Mouse (Mus musculus) embryonic facial prominence, embryonic 15.5 days (tissue): ENCODE measurements around the gene Rbp3. TPM values are rescaled to one million over a fixed set of nuclear protein-coding genes. Genes with fewer than 3 reads are reported as not detected.

ENCODE experiments used
- ATAC-seq: fragments of 200-750 bp; cut with Nextera tagmentation; 2 replicates; pipeline ENCODE4 v1.8.0; 2017; ENCODE audit warnings: low read depth, moderate TSS enrichment; ENCODE audit not compliant: insufficient number of reproducible peaks, low FRiP score, low TSS enrichment
- H3K27ac ChIP-seq: fragments of 300-500 bp; sonication (generic); replicated peaks from 2 replicates; pipeline ENCODE4 v1.5.1; 2015; ENCODE audit warnings: mild to moderate bottlenecking, inconsistent platforms
- H3K27me3 ChIP-seq: fragments of 300-500 bp; sonication (generic); 2 replicates; pipeline ENCODE4 v1.6.1; 2015; ENCODE audit warnings: inconsistent platforms
- H3K36me3 ChIP-seq: fragments of 300-500 bp; sonication (generic); 2 replicates; pipeline ENCODE4 v1.6.1; 2015; ENCODE audit warnings: mild to moderate bottlenecking, inconsistent platforms
- H3K4me1 ChIP-seq: fragments of 300-500 bp; sonication (generic); 2 replicates; pipeline ENCODE4 v1.6.1; 2015; ENCODE audit warnings: inconsistent platforms
- H3K4me2 ChIP-seq: fragments of 300-500 bp; sonication (generic); replicated peaks from 2 replicates; pipeline ENCODE4 v1.6.1; 2015; ENCODE audit warnings: mild to moderate bottlenecking, inconsistent platforms
- H3K4me3 ChIP-seq: fragments of 300-500 bp; sonication (generic); replicated peaks from 2 replicates; pipeline ENCODE4 v1.5.1; 2015; ENCODE audit warnings: mild to moderate bottlenecking, inconsistent platforms
- H3K9ac ChIP-seq: fragments of 300-500 bp; sonication (generic); 2 replicates; pipeline ENCODE4 v1.6.1; 2015; ENCODE audit warnings: inconsistent platforms
- H3K9me3 ChIP-seq: fragments of 300-500 bp; sonication (generic); replicated peaks from 2 replicates; pipeline ENCODE4 v1.6.1; 2016; ENCODE audit warnings: inconsistent platforms
- WGBS: fragments of 180-500 bp; shearing (Covaris S2); methylation state at CpG from one replicate; pipeline ENCODE4 v1.1.7; 2015; 5-methylcytosine and 5-hydroxymethylcytosine counted together
- polyA plus RNA-seq: library from polyadenylated mRNA; unstranded; fragments of >200 nt; fragmentation: Nextera tagmentation; extraction: Ambion mirVana; gene quantifications from 2 replicates; pipeline ENCODE4 v1.2.1, GENCODE M21; 2015

Gene Rbp3
- polyA plus RNA-seq, 1 experiment from 2014 or later, result not detected

DNA sequence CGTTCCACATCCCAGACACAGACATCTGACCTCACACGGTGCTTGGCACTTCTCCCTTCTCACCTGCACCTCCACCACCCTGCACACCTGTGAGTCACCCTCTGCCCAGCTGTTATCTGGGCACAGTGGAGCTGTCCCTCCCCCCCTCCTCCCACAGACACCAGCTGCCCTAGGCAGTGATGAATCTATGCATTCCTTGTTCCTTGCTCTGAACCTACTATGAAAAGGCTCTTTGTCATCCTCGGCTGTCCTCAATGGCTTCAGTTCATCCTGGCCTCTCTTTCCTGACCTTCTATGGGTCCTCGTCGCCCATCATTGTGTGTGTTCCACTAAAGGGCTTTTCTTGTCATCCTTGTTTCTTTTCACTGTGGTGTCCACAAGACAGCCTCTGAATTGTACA, 20.9 kb downstream of the Rbp3 start:
- no peak for ATAC-seq
- Histone ChIP-seq H3K36me3 (no peaks in the 10 kb centered on the region), H3K9me3 (no peaks in the 10 kb centered on the region), H3K4me3 (no peak overlapping the region), H3K4me1 (peaks cover 8% of the 10 kb centered on the region), H3K4me2 (no peak overlapping the region), H3K9ac (no peak overlapping the region), H3K27ac (no peak overlapping the region), H3K27me3 (peaks cover 8% of the 10 kb centered on the region; the same call in 1 of the 2 replicates)
- 35% methylated on average over 5 of the region's 5 CpGs for WGBS

DNA sequence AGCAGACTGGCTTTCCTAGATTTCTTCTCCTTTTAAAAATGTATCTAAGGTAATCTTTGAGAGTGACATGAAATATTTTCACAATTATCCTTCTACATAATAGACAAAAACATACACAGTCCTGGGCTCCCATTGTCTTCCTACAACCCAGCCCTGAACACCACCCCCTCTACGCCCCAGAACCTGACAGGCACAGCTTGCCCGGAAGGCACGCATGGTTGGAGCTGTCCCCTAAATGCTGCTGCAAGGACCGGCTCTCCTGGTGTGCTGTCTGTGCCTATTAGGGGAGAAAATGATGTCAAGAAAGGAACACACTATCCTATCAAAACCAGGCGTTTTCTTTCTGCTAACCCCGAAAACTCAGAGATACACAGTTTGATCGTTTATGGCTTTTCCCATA, 23.9 kb downstream of the Rbp3 start:
- H3K9ac ChIP-seq, result no peak overlapping the region
- ATAC-seq, result no peak
- 12% methylated on average over 7 of the region's 7 CpGs for WGBS
- 0 out of 2 replicates have a peak overlapping the region, but pooled peaks have one; percentile 45 for H3K4me3 ChIP-seq
- no peak overlapping the region for H3K4me2 ChIP-seq
- H3K27me3 ChIP-seq, result peaks cover 8% of the 10 kb centered on the region; the same call in 1 of the 2 replicates
- no peaks in the 10 kb centered on the region for H3K9me3 ChIP-seq
- H3K27ac ChIP-seq, result no peak overlapping the region
- H3K4me1 ChIP-seq, result peaks cover 8% of the 10 kb centered on the region
- H3K36me3 ChIP-seq, result no peaks in the 10 kb centered on the region

DNA sequence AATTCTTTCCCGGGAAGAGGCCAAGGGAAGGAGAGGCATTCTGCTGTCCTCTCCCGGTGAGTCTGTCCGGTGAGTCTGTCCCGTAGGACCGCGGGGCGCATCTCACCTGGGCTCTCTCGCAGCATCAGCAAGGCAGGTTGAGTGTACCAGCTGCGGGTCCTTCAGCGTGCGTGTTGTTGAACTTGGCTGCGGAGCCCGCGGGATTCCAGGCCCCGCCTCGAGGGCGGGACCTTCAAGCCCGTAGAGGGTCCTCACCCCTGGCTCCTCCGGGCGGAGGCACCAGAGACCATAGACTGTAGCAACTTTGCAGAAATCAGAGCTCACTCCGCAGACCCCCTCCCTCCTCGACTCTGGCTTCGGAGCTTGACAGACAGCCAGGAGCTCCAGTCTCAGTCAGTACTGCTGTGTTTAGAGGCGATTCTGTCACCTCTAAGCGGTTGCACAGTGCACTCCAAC, 24.8 kb downstream of the Rbp3 start, which contains the start of gene Zfp488:
Zfp488 (minus strand) TSS at position 161 of the 456 bp plus-strand sequence.
- peak; percentile 47 for ATAC-seq
- H3K27me3 ChIP-seq, result peaks cover 8% of the 10 kb centered on the region; the same call in 1 of the 2 replicates
- H3K4me3 ChIP-seq, result peak within 1 kb of the TSS; percentile 45
- H3K36me3 ChIP-seq, result no peaks in the 10 kb centered on the region
- WGBS, result 2% methylated on average over 25 of the region's 25 CpGs
- H3K9me3 ChIP-seq, result no peaks in the 10 kb centered on the region
- H3K9ac ChIP-seq, result no peak within 1 kb of the TSS
- H3K4me2 ChIP-seq, result peak within 1 kb of the TSS; percentile 75
- peaks cover 8% of the 10 kb centered on the region for H3K4me1 ChIP-seq
- H3K27ac ChIP-seq, result no peak within 1 kb of the TSS

DNA sequence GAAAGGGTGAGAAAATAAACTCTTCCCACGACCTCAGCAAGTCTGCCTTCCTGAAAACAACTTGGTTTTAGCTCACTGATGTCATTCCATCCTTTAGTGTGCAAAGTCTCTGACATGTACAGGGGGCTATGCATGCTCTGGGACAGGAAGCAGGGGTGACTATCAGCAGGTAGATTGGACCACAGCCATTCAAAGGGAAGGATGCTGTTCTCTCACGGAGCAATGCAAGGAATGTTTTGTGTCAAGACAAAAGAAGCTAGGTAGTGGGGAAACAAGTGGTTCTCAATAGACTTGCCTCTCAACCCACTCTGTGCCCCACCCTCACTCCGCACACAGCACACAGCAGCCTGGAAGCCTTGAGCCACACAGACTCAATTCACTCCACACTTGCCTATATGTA, 35.4 kb downstream of the Rbp3 start:
- Histone ChIP-seq H3K27me3 (no peaks in the 10 kb centered on the region), H3K36me3 (no peaks in the 10 kb centered on the region), H3K4me1 (no peaks in the 10 kb centered on the region), H3K4me2 (no peak overlapping the region), H3K4me3 (no peak overlapping the region), H3K9ac (no peak overlapping the region), H3K9me3 (no peaks in the 10 kb centered on the region), H3K27ac (no peak overlapping the region)
- WGBS, result 54% methylated on average over 3 of the region's 3 CpGs
- no peak for ATAC-seq

DNA sequence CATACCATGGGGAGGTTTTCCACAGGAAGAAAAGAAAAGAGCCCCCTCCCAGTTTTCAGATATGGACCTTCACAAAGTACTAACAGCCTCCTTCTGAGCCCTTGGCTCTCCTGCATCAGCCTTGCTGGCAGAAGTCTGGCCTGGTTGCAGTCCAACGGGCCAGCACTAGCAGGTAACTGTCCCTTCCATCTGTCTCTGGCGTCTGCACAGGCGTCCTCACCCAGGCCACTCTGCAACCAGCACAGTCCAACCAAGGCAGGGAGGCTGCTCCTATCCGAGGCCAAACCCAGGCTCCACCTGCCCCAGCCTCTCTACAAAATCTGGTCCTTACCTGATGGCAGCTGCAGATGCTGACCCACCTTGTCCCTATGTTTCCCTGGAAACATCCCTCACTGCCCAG, 38.2 kb downstream of the Rbp3 start:
- Histone ChIP-seq H3K27ac (no peak overlapping the region), H3K4me3 (no peak overlapping the region), H3K36me3 (no peaks in the 10 kb centered on the region), H3K27me3 (no peaks in the 10 kb centered on the region), H3K9ac (no peak overlapping the region), H3K9me3 (no peaks in the 10 kb centered on the region), H3K4me2 (no peak overlapping the region), H3K4me1 (no peaks in the 10 kb centered on the region)
- 74% methylated on average over 4 of the region's 4 CpGs for WGBS
- no peak for ATAC-seq

DNA sequence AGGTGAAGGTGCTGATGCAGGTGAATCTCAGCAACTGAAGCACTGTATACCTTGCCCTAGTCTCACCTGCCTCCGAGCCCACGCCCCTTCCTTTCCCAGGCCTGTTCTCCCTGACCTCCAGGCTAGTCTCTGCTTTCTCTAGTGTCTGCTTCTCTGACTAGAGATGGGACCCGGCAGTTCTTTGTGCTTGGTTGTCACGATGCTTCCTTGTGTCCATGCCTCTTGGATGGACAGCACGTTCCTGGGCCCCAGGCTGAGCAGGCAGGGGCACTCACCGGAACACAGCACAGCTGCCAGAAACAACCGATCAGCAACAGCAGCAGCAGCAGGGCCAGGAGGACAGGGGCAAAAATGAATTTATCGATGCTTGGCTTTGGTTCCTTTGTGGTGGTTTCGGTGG, 39.2 kb downstream of the Rbp3 start:
- no peak overlapping the region for H3K9ac ChIP-seq
- no peaks in the 10 kb centered on the region for H3K27me3 ChIP-seq
- no peaks in the 10 kb centered on the region for H3K36me3 ChIP-seq
- no peak overlapping the region for H3K27ac ChIP-seq
- no peak overlapping the region for H3K4me2 ChIP-seq
- H3K4me1 ChIP-seq, result no peaks in the 10 kb centered on the region
- 82% methylated on average over 9 of the region's 9 CpGs for WGBS
- H3K4me3 ChIP-seq, result no peak overlapping the region
- ATAC-seq, result no peak
- no peaks in the 10 kb centered on the region for H3K9me3 ChIP-seq

DNA sequence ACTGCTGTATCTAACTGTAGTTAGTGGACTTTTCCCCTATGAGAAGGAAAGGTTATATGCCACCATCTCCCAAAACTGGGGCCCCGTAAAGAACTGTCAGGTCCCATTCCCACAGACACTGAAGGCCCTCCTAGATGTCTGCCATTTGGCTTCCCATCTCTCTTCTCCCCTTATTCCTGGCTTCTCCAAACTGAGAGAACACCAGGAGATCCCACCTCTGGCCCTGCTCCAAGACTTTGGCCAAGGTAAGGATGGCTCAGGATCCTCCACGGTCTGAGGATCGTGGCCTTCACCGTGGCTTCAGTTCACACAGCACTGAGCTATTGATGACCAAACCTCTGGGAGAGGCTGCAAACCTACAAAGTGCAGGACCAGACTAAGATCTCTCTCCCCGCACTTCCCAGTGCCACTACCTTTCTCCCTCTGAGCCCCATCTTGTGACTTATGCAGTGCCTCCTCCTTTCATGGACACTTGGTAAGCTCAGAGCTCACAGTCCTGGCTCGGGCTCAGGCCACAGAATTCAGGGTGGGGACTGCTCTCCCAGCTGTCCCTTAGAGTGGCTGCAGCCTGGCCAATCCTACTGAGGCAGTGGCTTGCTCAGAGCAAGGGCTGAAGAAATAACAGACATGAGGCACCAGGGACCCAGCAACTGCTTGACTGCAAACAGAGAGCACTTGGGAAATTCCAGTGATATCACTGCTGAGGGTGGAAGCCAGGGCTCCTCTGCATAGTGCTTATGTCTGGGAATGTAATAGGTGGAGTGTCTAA, 39.9 kb downstream of the Rbp3 start:
- H3K27ac ChIP-seq, result no peak overlapping the region
- 86% methylated on average over 6 of the region's 6 CpGs for WGBS
- no peak for ATAC-seq

DNA sequence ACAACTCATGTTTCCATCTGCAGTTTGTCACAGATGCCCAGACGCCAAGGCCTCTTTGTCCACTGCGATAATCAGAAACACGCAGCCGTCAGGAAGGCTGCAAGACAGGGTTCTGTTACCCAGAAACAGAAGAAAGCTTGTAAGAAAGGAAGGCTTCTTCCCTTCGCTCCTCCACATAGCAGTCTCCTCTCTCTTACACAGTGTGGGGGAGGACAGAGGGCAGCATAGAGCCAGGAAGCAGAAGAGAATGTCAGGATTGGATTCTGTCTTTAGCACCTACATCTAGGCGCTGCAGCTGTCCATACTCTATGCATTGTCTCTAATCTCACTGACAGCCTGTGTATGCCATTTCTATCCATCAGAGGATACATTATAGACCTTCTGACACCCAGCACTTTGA, 43.6 kb downstream of the Rbp3 start:
- WGBS, result 35% methylated on average over 6 of the region's 6 CpGs
- Histone ChIP-seq H3K36me3 (no peaks in the 10 kb centered on the region), H3K4me1 (no peaks in the 10 kb centered on the region), H3K4me2 (no peak overlapping the region), H3K4me3 (no peak overlapping the region), H3K9me3 (no peaks in the 10 kb centered on the region), H3K9ac (no peak overlapping the region), H3K27me3 (no peaks in the 10 kb centered on the region), H3K27ac (no peak overlapping the region)
- ATAC-seq, result no peak

More for the DNA sequence above, 39.9 kb downstream of the Rbp3 start:
- H3K4me1 ChIP-seq, result no peaks in the 10 kb centered on the region
- H3K4me3 ChIP-seq, result no peak overlapping the region
- no peak overlapping the region for H3K9ac ChIP-seq
- H3K9me3 ChIP-seq, result no peaks in the 10 kb centered on the region
- no peaks in the 10 kb centered on the region for H3K36me3 ChIP-seq
- no peak overlapping the region for H3K4me2 ChIP-seq
- no peaks in the 10 kb centered on the region for H3K27me3 ChIP-seq

DNA sequence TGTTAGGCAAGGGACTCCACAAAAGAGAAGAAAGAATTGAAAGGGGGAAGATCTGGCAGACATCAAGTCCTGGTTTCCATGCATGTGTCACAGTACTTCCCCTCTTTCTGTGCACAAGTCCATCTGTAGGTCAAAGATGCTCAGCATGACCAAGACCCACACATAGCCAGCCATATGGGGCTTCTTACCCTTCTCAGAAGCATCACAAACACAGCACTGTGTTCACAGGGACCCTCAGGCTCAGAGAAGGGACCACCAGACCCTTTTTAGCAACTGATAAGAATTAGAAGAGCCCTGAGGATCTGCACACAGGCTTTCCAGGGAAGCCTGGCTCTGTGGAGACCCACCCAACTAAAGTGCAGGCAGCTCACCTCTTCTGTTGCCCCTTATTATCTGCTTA, 46.3 kb downstream of the Rbp3 start:
- no peaks in the 10 kb centered on the region for H3K9me3 ChIP-seq
- no peaks in the 10 kb centered on the region for H3K4me1 ChIP-seq
- no peak overlapping the region for H3K4me2 ChIP-seq
- no peak overlapping the region for H3K27ac ChIP-seq
- ATAC-seq, result no peak
- no peak overlapping the region for H3K9ac ChIP-seq
- H3K4me3 ChIP-seq, result no peak overlapping the region
- H3K27me3 ChIP-seq, result no peaks in the 10 kb centered on the region
- no peaks in the 10 kb centered on the region for H3K36me3 ChIP-seq

DNA sequence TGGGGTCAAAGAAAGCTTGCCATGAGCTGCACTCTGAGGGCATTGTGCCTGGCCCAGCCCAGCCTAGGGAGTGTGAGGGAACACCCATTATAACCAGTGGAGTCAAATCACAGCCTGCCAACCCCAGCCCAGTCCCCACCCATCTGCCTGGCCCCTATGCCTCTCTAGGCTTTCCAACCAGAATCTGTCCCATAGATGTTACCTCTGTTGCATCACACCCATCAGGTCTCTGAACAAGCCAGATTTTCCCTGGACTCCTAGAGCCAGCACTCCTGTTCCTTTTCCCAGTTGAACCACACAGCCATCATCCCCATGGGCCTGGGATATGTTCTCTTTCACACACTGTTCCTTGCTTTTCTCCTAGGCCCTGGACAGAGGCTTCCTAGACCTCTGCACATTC, 47.6 kb downstream of the Rbp3 start:
- no peaks in the 10 kb centered on the region for H3K27me3 ChIP-seq
- no peak overlapping the region for H3K9ac ChIP-seq
- no peak for ATAC-seq
- H3K27ac ChIP-seq, result no peak overlapping the region
- no peak overlapping the region for H3K4me2 ChIP-seq
- no peaks in the 10 kb centered on the region for H3K36me3 ChIP-seq
- H3K9me3 ChIP-seq, result no peaks in the 10 kb centered on the region
- no peak overlapping the region for H3K4me3 ChIP-seq
- no peaks in the 10 kb centered on the region for H3K4me1 ChIP-seq

DNA sequence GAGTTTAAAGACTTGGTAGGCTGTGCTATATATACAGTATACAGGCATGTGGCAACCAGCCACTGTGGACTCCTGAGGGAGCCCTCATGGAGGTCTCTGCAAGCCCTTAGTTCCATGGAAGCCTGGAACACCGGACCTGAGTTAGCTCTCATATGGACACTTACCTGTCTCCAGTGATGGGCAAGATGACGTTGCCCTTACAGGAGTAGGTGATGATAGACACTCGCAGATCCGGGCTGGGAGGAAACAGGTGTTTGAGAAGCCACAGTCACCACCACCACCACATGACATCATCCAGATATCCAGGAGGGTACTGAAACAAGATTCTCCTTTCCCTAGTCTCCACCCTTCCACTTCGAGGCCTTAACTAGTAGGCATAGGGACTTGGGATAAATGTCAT, 48.6 kb downstream of the Rbp3 start:
- ATAC-seq, result no peak

More for the DNA sequence above, 48.6 kb downstream of the Rbp3 start:
- Histone ChIP-seq H3K4me1 (no peaks in the 10 kb centered on the region), H3K36me3 (no peaks in the 10 kb centered on the region), H3K4me2 (no peak overlapping the region), H3K27ac (no peak overlapping the region), H3K9ac (no peak overlapping the region), H3K9me3 (no peaks in the 10 kb centered on the region), H3K4me3 (no peak overlapping the region), H3K27me3 (no peaks in the 10 kb centered on the region)
- WGBS, result 88% methylated on average over 5 of the region's 5 CpGs
